Mouse (Mus musculus): ENCODE results near the gene Rapgef5. TPM values are rescaled to one million over a fixed set of nuclear protein-coding genes. Genes with fewer than 3 reads are reported as not detected.

Rapgef5 gene
- polyA plus RNA-seq, 1 experiment from 2014 or later, result 5.6 TPM

DNA sequence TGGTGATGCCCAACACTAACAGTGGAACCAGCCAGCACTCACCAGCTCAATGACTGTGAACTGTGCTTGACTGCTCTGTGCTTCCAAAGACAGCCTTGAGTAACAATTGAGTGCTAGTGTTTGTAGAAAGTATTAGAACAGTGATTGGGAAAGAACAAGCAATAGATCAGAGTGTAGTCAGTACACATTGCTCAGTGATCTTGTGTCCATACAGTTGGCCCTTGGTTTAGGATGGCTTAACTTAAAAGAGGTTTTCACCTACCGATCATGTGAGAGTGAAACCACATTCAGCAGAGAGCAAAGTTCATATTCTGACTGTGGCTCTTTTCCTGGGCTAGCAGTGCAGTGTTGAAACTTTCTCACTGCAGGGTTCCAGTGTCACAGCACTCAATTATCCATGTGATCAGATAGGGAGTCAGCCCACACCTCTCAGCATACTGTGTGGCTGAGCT lies 38.4 kb downstream of the Rapgef5 start:
- DNase-seq (ENCODE audit: low spot score) (no peak), ATAC-seq (ENCODE audit: low FRiP score, low TSS enrichment) (peak; percentile 81)
- no peak for TF ChIP-seq EP300 (optimal IDR thresholded peaks at IDR 0.05)
- no peak for TF ChIP-seq CTCF (IDR thresholded peaks at IDR 0.05; ENCODE audit: low read depth)
- H3K9me3 ChIP-seq (ENCODE audit: control insufficient read depth, low read length), result no peaks in the 10 kb centered on the region
- H3K9ac ChIP-seq (ENCODE audit: low read length), result no peak overlapping the region
- H3K27ac ChIP-seq (replicated peaks), result no peak overlapping the region; the same call in 1 of the 2 replicates
- 50% methylated on average over 1 of the region's 1 CpGs for WGBS
- no peak overlapping the region for H3K4me3 ChIP-seq (ENCODE audit: low read depth, low read length)
- H3K36me3 ChIP-seq (ENCODE audit: control insufficient read depth, insufficient read depth, low read length), result no peaks in the 10 kb centered on the region
- H3K27me3 ChIP-seq (ENCODE audit: control insufficient read depth, insufficient read depth, low read length), result no peaks in the 10 kb centered on the region
- no peak overlapping the region for H3K4me2 ChIP-seq (replicated peaks; ENCODE audit: low read depth)
- H3K4me1 ChIP-seq (replicated peaks; ENCODE audit: control insufficient read depth, insufficient read depth), result no peaks in the 10 kb centered on the region

DNA sequence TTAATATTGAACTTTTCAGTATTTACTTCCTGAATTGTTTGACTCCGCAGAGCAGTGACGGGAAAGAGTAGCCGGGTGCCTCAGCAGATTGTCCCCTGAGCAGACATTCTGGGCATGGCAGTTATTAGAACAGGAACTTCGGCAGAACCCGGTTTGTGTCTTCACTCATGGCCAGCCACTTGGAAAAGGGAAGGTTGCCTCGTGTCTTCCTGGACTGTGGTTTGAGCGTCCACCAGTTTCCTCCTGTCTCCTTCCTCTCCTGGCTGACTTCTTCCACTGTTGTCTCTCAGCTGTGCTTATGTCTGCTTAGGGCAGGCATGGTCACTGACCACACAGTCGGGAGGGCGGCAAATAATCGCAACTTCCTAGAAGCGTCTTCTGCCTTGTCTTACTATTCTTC lies 44.2 kb downstream of the Rapgef5 start:
- H3K9ac ChIP-seq (ENCODE audit: low read length), result no peak overlapping the region
- WGBS, result 59% methylated on average over 11 of the region's 11 CpGs
- ATAC-seq (ENCODE audit: low FRiP score, low TSS enrichment) (peak; percentile 41; the same call in 1 of the 2 replicates), DNase-seq (ENCODE audit: low spot score) (peak; percentile 24)
- H3K9me3 ChIP-seq (ENCODE audit: control insufficient read depth, low read length), result no peaks in the 10 kb centered on the region
- no peaks in the 10 kb centered on the region for H3K4me1 ChIP-seq (replicated peaks; ENCODE audit: control insufficient read depth, insufficient read depth)
- H3K27me3 ChIP-seq (ENCODE audit: control insufficient read depth, insufficient read depth, low read length), result no peaks in the 10 kb centered on the region
- no peak overlapping the region for H3K4me3 ChIP-seq (ENCODE audit: low read depth, low read length)
- TF ChIP-seq CTCF (IDR thresholded peaks at IDR 0.05; ENCODE audit: low read depth), result no peak
- no peak for TF ChIP-seq EP300 (optimal IDR thresholded peaks at IDR 0.05)
- H3K36me3 ChIP-seq (ENCODE audit: control insufficient read depth, insufficient read depth, low read length), result no peaks in the 10 kb centered on the region
- no peak overlapping the region for H3K27ac ChIP-seq (replicated peaks)
- no peak overlapping the region for H3K4me2 ChIP-seq (replicated peaks; ENCODE audit: low read depth)

DNA sequence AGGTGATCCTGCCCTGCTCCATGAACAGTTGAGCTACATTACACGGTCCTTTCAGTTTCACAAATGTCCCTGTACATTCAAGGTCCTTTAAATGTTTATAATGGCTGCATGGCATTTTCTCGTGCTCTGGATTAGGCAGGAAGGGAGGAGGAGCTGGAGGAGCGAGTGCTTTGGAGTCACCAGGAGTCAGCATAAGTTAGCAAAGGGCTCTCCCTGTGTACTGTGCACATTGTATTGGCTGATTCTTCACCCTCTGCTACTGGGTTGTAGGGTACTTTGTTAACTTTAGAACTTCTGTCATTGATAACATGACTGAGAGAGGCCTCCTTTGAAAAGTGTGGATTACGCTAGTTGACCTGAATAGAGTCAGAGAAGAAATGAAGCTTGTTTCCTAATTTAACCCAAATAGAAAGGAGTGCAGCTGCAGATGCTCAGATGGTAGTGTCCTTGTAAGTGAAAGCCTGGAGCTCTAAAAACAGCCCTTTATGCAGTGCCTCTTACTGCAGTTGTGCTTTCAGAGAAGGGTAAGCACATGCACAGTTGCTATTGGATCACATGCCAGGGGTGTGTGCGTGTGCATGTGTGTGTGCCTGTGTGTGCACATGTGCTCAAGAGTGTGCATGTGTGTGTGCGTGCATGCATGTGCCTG lies 45.3 kb downstream of the Rapgef5 start:
- no peak for DNase-seq (ENCODE audit: low spot score)
- TF ChIP-seq CTCF (IDR thresholded peaks at IDR 0.05; ENCODE audit: low read depth) (no peak), EP300 (optimal IDR thresholded peaks at IDR 0.05) (no peak)
- Histone ChIP-seq H3K4me2 (replicated peaks; ENCODE audit: low read depth) (no peak overlapping the region), H3K27me3 (ENCODE audit: control insufficient read depth, insufficient read depth, low read length) (no peaks in the 10 kb centered on the region), H3K4me1 (replicated peaks; ENCODE audit: control insufficient read depth, insufficient read depth) (no peaks in the 10 kb centered on the region), H3K4me3 (ENCODE audit: low read depth, low read length) (no peak overlapping the region), H3K27ac (replicated peaks) (no peak overlapping the region), H3K9me3 (ENCODE audit: control insufficient read depth, low read length) (no peaks in the 10 kb centered on the region), H3K36me3 (ENCODE audit: control insufficient read depth, insufficient read depth, low read length) (no peaks in the 10 kb centered on the region), H3K9ac (ENCODE audit: low read length) (no peak overlapping the region)
- WGBS, result 65% methylated on average over 6 of the region's 6 CpGs
- 0 out of 2 replicates have a peak, but pooled peaks have one; percentile 57 for ATAC-seq (ENCODE audit: low FRiP score, low TSS enrichment)

DNA sequence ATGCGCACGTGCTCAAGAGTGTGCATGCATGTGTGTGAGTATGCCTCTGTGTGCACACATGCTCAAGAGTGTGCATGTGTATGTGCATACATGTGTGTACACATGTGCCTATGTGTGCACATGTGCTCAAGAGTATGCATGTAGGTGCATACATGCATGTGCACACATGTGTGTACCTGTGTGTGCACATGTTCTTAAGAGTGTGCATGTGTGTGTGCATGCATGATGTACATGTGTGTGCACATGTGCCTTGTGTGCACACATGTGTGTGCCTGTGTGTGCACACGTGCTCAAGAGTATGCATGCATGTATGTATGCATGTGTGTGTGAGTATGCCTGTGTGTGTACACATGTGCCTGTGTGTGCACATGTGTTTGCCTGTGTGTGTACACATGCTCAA lies 45.8 kb downstream of the Rapgef5 start:
- no peak for TF ChIP-seq EP300 (optimal IDR thresholded peaks at IDR 0.05)
- TF ChIP-seq CTCF (IDR thresholded peaks at IDR 0.05; ENCODE audit: low read depth), result no peak
- Histone ChIP-seq H3K4me1 (replicated peaks; ENCODE audit: control insufficient read depth, insufficient read depth) (no peaks in the 10 kb centered on the region), H3K4me2 (replicated peaks; ENCODE audit: low read depth) (no peak overlapping the region), H3K27me3 (ENCODE audit: control insufficient read depth, insufficient read depth, low read length) (no peaks in the 10 kb centered on the region), H3K36me3 (ENCODE audit: control insufficient read depth, insufficient read depth, low read length) (no peaks in the 10 kb centered on the region), H3K27ac (replicated peaks) (no peak overlapping the region), H3K9me3 (ENCODE audit: control insufficient read depth, low read length) (no peaks in the 10 kb centered on the region), H3K9ac (ENCODE audit: low read length) (no peak overlapping the region), H3K4me3 (ENCODE audit: low read depth, low read length) (no peak overlapping the region)
- ATAC-seq (ENCODE audit: low FRiP score, low TSS enrichment), result no peak
- 93% methylated on average over 3 of the region's 3 CpGs for WGBS
- no peak for DNase-seq (ENCODE audit: low spot score)

DNA sequence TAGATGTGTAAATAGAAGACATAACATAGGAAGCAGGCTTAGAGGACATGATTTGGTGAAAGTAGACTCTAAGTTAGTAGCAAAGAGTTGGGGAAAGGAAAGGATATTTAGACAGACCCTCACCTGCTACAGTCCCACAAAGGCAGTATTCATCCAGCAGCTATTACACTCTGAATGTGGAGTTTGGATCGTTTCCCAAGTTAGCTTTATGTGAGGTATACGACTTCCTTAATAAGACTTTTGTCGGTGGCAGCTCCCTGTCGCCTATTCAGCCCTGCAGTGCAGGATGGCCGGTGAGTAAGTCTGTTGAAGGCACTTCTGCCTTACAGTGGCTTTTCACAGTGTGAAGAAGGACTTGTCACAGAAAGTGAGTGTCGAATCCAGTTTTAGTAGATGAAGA lies 47.6 kb downstream of the Rapgef5 start:
- Histone ChIP-seq H3K36me3 (ENCODE audit: control insufficient read depth, insufficient read depth, low read length) (no peaks in the 10 kb centered on the region), H3K27ac (replicated peaks) (no peak overlapping the region), H3K9ac (ENCODE audit: low read length) (no peak overlapping the region), H3K4me2 (replicated peaks; ENCODE audit: low read depth) (no peak overlapping the region), H3K4me1 (replicated peaks; ENCODE audit: control insufficient read depth, insufficient read depth) (no peaks in the 10 kb centered on the region), H3K4me3 (ENCODE audit: low read depth, low read length) (no peak overlapping the region), H3K27me3 (ENCODE audit: control insufficient read depth, insufficient read depth, low read length) (no peaks in the 10 kb centered on the region), H3K9me3 (ENCODE audit: control insufficient read depth, low read length) (no peaks in the 10 kb centered on the region)
- TF ChIP-seq CTCF (IDR thresholded peaks at IDR 0.05; ENCODE audit: low read depth), result no peak
- TF ChIP-seq EP300 (optimal IDR thresholded peaks at IDR 0.05), result no peak
- 40% methylated on average over 6 of the region's 6 CpGs for WGBS
- ATAC-seq (ENCODE audit: low FRiP score, low TSS enrichment), result no peak
- no peak for DNase-seq (ENCODE audit: low spot score)

DNA sequence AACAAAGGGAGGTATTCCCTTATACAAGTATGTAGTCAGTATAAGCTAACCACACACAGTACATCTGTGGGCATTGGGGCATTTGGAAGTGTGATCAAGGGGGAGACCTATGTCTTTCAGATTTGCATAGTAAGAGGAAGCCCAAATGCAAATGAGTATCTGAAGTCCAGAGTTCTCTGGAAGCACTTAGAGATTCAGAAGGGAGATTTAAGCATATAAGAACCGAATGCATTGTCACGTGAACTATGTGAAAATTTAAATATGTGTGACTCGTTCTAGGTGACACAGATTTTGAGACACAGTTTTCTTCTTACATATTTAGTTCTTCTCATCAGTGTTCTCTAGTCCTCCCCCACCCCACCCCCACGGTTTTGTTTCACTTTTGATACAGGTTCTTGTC lies 50.0 kb downstream of the Rapgef5 start:
- no peak overlapping the region for H3K4me2 ChIP-seq (replicated peaks; ENCODE audit: low read depth)
- no peaks in the 10 kb centered on the region for H3K9me3 ChIP-seq (ENCODE audit: control insufficient read depth, low read length)
- 70% methylated on average over 4 of the region's 4 CpGs for WGBS
- H3K9ac ChIP-seq (ENCODE audit: low read length), result no peak overlapping the region
- no peaks in the 10 kb centered on the region for H3K36me3 ChIP-seq (ENCODE audit: control insufficient read depth, insufficient read depth, low read length)
- H3K27ac ChIP-seq (replicated peaks), result no peak overlapping the region
- H3K4me1 ChIP-seq (replicated peaks; ENCODE audit: control insufficient read depth, insufficient read depth), result no peaks in the 10 kb centered on the region
- H3K4me3 ChIP-seq (ENCODE audit: low read depth, low read length), result no peak overlapping the region
- DNase-seq (ENCODE audit: low spot score) (no peak), ATAC-seq (ENCODE audit: low FRiP score, low TSS enrichment) (no peak)
- no peak for TF ChIP-seq CTCF (IDR thresholded peaks at IDR 0.05; ENCODE audit: low read depth)
- TF ChIP-seq EP300 (optimal IDR thresholded peaks at IDR 0.05), result no peak
- no peaks in the 10 kb centered on the region for H3K27me3 ChIP-seq (ENCODE audit: control insufficient read depth, insufficient read depth, low read length)

Measured in stomach, postnatal 0 days (tissue).